Mouse (Mus musculus) bone marrow, adult 2 months (tissue): Measurements from ENCODE around the gene Ick.

Experiments used
- CTCF ChIP-seq: fragments of 200-500 bp; IDR thresholded peaks from 2 replicates; pipeline ENCODE4 v1.5.1; 2011; ENCODE audit warnings: low read length, control low read depth; ENCODE audit not compliant: control insufficient read depth, insufficient read depth
- POLR2A ChIP-seq: fragments of 200-500 bp; IDR thresholded peaks from 2 replicates; pipeline ENCODE4 v1.6.1; 2011; ENCODE audit warnings: low read depth, mild to moderate bottlenecking, control low read depth, low read length, borderline replicate concordance; ENCODE audit not compliant: control insufficient read depth

- TF ChIP-seq CTCF (no peak), POLR2A (no peak)
Measured at GRCm38 (mm10) chr9:78111456-78111855, 2.5 kb downstream of the Ick start.
